Mouse (Mus musculus): Measurements from ENCODE around the gene Atf3. TPM values are rescaled to one million over a fixed set of nuclear protein-coding genes. Genes with fewer than 3 reads are reported as not detected.
A peak's percentile ranks its signal among the peaks of the same experiment; 100 is the strongest.
"Not testable (repeated sequence)": the region's sequence is repeated elsewhere in the genome, so short reads cannot be mapped to it uniquely, and the experiment has no call there.

Atf3 gene
- polyA plus RNA-seq, 1 experiment: 9.8 TPM

DNA sequence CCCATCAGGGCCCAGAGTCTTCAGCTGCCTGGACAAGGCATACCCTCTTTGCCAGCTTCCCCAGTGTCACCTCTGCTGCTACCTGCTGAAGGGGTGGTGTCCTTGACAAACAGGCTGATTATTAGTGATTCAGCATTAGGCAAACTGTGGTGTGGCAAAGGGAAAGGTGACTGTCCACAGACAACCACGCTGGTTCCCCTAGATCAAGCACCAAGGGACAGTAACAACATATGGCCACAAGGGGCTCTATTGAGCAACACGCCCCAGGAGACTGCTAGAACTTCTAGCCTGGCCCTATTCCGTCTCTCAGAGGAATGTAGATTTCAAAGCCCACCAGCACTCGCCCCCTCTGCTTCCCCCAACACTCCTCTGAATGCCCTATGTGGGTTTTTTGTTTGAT lies 64.8 kb downstream of the Atf3 start:
- no peak for DNase-seq (ENCODE audit: low spot score)

- DNase-seq (ENCODE audit: low spot score): no peak
These were observed 66.8 kb downstream of the Atf3 start for GRCm38 (mm10) chr1:191150924-191151605.

- DNase-seq (ENCODE audit: low spot score): not testable (repeated sequence)
These were observed 68.3 kb downstream of the Atf3 start for GRCm38 (mm10) chr1:191149489-191149888.

DNA sequence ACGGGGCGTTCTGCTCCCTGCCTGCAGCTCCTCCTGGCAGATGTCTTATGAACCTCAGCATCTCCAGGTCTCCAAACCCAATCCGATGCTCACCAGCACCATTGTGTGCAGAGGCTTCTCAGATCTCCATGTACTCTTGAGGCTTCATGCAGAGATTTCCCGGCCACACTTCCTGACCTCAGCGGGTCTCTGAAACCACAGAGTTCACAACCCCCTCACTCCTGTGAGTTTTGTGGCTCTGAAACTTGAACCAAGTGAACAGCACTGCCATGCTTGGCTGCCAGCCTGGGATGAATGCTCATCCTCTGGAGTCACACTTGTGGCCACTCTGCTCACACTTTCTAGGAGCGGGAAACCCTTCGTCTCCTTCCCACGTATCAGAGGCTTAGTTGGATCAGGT lies 76.9 kb downstream of the Atf3 start:
- DNase-seq (ENCODE audit: low spot score): no peak

GRCm38 (mm10) chr1:191138874-191139495 lies 78.9 kb downstream of the Atf3 start:
- no peak for DNase-seq (ENCODE audit: low spot score)

DNA sequence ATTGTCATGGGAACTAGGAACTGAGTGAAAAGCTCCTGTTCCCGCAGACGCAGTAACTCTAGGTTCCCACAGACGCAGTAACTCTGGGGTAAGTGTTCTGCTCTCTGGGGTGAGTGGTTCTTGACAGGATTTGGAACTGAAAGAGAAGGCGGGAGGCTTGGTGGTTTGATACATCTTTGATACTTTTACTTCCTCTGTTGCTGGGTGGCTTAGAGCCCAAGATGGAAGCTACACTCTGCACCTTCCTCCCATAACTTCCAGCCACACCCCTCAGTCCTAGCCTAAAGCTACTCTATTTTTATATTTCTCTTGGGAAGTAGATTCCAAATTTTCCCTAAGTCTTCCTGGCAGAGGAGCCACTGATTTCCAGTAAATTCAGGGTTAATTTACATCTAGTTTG lies 79.4 kb downstream of the Atf3 start:
- DNase-seq (ENCODE audit: low spot score): no peak

DNA sequence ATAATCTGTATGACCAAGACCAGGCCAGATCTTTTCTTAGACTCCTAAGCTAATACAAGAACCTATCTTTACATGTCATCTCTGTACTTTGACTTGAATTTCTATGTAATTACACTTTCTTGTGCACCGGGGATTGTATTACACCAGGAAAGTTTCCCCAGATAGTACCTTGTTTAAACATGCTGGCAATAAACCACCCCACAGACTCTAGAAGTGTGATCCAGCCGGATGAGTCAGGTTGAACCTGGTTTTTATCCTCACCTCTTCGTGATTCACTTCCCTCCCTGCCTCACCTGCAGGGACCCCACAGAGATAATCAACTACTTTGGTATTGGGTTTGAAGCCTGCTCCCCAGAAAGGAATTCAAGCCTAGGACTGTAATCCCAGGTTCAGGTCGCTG lies 82.4 kb downstream of the Atf3 start:
- no peak for DNase-seq (ENCODE audit: low spot score)

- DNase-seq (ENCODE audit: low spot score): no peak
These were observed 84.9 kb downstream of the Atf3 start for GRCm38 (mm10) chr1:191132934-191133333.

GRCm38 (mm10) chr1:191132240-191132639 lies 85.6 kb downstream of the Atf3 start:
- DNase-seq (ENCODE audit: low spot score): no peak

GRCm38 (mm10) chr1:191131692-191132091 lies 86.1 kb downstream of the Atf3 start:
- no peak for DNase-seq (ENCODE audit: low spot score)

DNA sequence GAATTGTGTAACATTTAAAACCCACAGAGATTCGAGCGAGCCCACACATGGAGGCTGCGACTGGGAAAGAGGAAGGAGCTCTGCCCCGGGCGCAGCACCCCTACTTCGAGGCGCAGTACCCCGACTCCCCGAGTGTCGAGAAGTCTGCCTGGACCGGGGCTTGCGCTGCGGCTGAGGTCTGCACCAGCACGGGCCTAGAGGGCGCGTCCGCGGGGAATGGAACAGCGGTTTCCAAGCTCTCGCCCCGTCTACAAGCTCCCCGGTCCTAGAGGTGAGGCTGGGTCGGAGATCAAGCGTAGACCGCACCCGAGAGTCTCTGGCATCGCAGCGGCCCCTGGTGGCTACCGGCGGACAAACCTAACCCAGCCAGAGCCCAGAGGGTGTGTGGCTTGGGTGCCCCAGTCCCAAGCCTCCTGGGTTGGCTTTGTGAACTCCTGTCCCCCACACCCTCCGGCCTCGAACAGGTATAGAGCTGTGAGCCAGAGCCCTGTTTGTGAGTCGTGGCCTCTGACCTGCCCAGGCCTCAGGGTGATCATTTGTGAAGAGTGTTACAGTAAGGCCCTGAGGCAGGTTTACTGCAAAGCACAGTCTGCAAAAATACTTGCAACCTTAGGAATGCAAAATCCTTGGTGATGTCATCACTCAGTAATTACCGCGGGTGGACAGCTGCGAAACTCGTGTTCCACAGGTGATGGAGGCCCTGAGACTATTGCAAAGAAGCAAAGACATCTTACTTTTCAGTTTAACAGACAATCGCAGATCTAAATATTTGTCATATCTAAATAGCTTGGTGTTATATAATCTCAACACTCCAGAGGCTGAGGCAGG lies 91.8 kb downstream of the Atf3 start:
- DNase-seq (ENCODE audit: low spot score): peak; percentile 48

- DNase-seq (ENCODE audit: low spot score): no peak
These were observed 93.6 kb downstream of the Atf3 start for GRCm38 (mm10) chr1:191124288-191124687.

GRCm38 (mm10) chr1:191123696-191124095 lies 94.1 kb downstream of the Atf3 start:
- DNase-seq (ENCODE audit: low spot score): no peak

DNA sequence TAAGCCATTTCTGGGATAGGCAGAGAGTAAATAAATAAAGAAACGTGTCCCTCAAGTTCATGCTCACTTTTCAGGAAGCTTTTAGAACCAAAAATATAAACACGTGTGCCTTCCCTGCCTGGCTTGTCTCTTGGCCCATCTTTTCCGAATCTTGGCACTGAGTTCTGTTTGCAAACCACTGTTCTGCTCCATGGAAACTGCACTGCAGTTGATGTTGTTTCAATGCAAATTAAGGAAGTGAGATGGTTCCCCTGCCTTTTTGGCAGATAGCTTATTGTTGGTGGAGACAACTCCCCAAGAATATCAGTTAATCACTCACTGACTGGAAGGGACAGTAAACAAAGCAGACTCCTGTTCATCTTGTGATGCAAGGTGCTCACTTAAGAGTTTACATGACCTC lies 95.1 kb downstream of the Atf3 start:
- DNase-seq (ENCODE audit: low spot score): no peak

Other genes with a start within 250 kb of the Atf3 start
- gene Vash2, start 238.7 kb downstream of the Atf3 start, polyA plus RNA-seq (2012; rRNA removed): 0.56 and 0.88 TPM in 2 replicates
- gene Flvcr1, start 191.9 kb downstream of the Atf3 start, polyA plus RNA-seq (2012; rRNA removed): 16.5 and 18.3 TPM in 2 replicates
- not detected in 2 replicates for gene Spata45, start 181.4 kb downstream of the Atf3 start, polyA plus RNA-seq (2012; rRNA removed)
- 32.4 and 36.2 TPM in 2 replicates for gene Tatdn3, start 155.1 kb downstream of the Atf3 start, polyA plus RNA-seq (2012; rRNA removed)
- 0.80 and 1.3 TPM in 2 replicates for gene Nsl1, start 155.0 kb downstream of the Atf3 start, polyA plus RNA-seq (2012; rRNA removed)
- gene Batf3, start 120.2 kb downstream of the Atf3 start, polyA plus RNA-seq (2012; rRNA removed): 4.5 and 4.7 TPM in 2 replicates
- gene Fam71a, start 53.2 kb downstream of the Atf3 start, polyA plus RNA-seq (2012; rRNA removed): not detected in 2 replicates
- 180 and 193 TPM in 2 replicates for gene Nenf, start 100.2 kb upstream of the Atf3 start, polyA plus RNA-seq (2012; rRNA removed)
- gene Tmem206, start 107.9 kb upstream of the Atf3 start, polyA plus RNA-seq (2012; rRNA removed): 7.5 TPM in 2 replicates
- gene Ppp2r5a, start 185.2 kb upstream of the Atf3 start, polyA plus RNA-seq (2012; rRNA removed): 71.1 and 76.4 TPM in 2 replicates